Mouse (Mus musculus): ENCODE results near the gene Ndst4.

- no peak for TF ChIP-seq POLR2A (IDR thresholded peaks at IDR 0.05; ENCODE audit: low read depth, low read length)
- TF ChIP-seq CTCF (conservative IDR thresholded peaks at IDR 0.05; ENCODE audit: insufficient read depth, insufficient read length, low read depth, low read length): no peak
Measured at GRCm38 (mm10) chr3:125403601-125404396, at the start of gene Ndst4.
